Mouse (Mus musculus) kidney, adult 2 months (tissue): ENCODE data around the gene Arhgap29.

Source experiments
- CTCF ChIP-seq: fragments of 200-500 bp; conservative IDR thresholded peaks from 2 replicates; pipeline ENCODE4 v1.5.1; 2011; ENCODE audit warnings: low read depth, mild to moderate bottlenecking, control low read depth, low read length, moderate library complexity, mixed read lengths; ENCODE audit not compliant: insufficient read depth, insufficient read length
- POLR2A ChIP-seq: fragments of 200-500 bp; IDR thresholded peaks from one replicate; pipeline ENCODE4 v1.6.1; 2011; ENCODE audit warnings: low read depth, low read length, control low read depth

GRCm38 (mm10) chr3:122033248-122033837 is 81.0 kb downstream of the Arhgap29 start:
- TF ChIP-seq POLR2A: no peak
- no peak for TF ChIP-seq CTCF
